Mouse (Mus musculus) bone marrow macrophage, adult 2 months (primary cell): ENCODE measurements around the gene Uts2b. TPM values are rescaled to one million over a fixed set of nuclear protein-coding genes. Genes with fewer than 3 reads are reported as not detected.
"Not testable (repeated sequence)": the region's sequence is repeated elsewhere in the genome, so short reads cannot be mapped to it uniquely, and the experiment has no call there.

Experiments used
- H3K27ac ChIP-seq: 2 replicates; pipeline ENCODE4 v1.5.1; 2012; ENCODE audit warnings: low read depth, low read length; ENCODE audit not compliant: insufficient read depth
- H3K4me1 ChIP-seq: 2 replicates; pipeline ENCODE4 v1.6.1; 2012; ENCODE audit warnings: low read length; ENCODE audit not compliant: control insufficient read depth, insufficient read depth
- H3K4me3 ChIP-seq: 2 replicates; pipeline ENCODE4 v1.5.1; 2012; ENCODE audit warnings: mild to moderate bottlenecking, low read length, moderate library complexity; ENCODE audit not compliant: insufficient read depth
- CTCF ChIP-seq: IDR thresholded peaks from 2 replicates; pipeline ENCODE4 v1.5.1; 2012; ENCODE audit warnings: low read depth, mild to moderate bottlenecking, low read length, moderate library complexity
- POLR2A ChIP-seq: IDR thresholded peaks from 2 replicates; pipeline ENCODE4 v1.6.1; 2012; ENCODE audit warnings: mild to moderate bottlenecking, low read depth, low read length, borderline replicate concordance
- polyA plus RNA-seq: library from polyadenylated mRNA; stranded (reverse); fragments of >200 nt; gene quantifications from 2 replicates; pipeline ENCODE4 v1.2.4, GENCODE M21; 2012; ENCODE audit not compliant: missing spikeins, insufficient read depth, insufficient read length

Uts2b gene
- polyA plus RNA-seq, 1 experiment, result not detected

DNA sequence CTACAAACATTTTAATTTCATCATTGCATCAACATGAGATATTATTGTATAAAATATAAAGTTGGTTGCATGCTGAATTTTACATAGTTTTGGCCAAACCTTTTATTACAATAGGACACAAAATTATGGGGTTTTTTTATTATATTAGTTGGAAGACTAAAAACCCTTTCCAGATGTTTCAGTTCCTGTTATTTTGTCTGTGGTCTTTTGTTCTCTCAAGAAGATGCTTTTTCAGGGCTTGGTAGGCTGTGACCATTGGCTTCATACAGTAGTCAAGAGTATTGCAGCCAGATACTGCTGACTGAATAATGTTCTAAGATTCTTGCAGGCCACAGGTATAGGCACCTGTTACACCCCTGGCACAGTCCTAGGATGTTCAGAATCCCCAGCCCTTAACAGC, 48.0 kb downstream of the Uts2b start:
- Histone ChIP-seq H3K4me1 (peaks cover 2% of the 10 kb centered on the region; the same call in 1 of the 2 replicates), H3K27ac (no peak overlapping the region), H3K4me3 (no peak overlapping the region)
- TF ChIP-seq CTCF (no peak), POLR2A (no peak)

DNA sequence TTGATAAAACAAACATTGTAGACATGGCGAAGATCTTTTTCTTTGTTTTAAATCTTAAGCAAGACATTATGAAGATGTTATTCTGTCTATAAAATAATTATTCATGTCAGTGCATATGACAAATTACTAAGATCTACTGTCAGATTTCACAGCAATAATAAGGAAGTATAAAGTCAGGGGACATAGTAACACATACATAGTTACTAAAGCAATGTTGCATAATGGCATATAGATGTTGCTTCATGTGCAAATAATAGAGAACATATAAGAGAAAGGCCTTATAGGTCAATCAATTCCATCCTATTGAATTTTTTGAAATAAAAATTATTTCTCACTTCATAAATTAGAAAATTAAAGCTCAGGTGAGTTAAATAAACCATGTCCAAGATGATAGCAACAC, 50.9 kb downstream of the Uts2b start:
- Histone ChIP-seq H3K27ac (no peak overlapping the region), H3K4me3 (no peak overlapping the region), H3K4me1 (peaks cover 2% of the 10 kb centered on the region; the same call in 1 of the 2 replicates)
- no peak for TF ChIP-seq POLR2A
- TF ChIP-seq CTCF, result no peak

DNA sequence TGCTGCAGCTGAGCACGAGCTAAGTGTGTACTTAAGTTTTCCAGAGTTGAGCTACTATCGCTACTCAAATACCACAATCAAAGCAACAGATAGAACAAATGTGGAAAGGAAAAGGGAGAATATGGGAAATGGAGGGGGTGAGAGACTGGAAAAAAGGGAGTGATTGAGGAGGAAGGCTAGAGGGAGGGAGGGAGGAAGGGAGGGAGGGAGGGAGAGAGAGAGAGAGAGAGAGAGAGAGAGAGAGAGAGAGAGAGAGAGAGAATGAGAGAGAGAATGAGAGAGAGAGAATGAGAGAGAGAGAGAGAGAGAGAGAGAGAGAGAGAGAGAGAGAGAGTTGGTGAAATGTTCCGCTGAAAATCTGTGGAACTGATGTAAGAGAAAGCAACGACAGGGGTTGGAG, 62.9 kb downstream of the Uts2b start, which contains the start of gene Ostn:
TSS of gene Ostn (plus strand) at position 301 of the 400 bp plus-strand sequence.
- not testable (repeated sequence) for H3K27ac ChIP-seq, H3K4me3 ChIP-seq, H3K4me1 ChIP-seq

Other genes starting within 250 kb of the Uts2b start
- not detected in 2 replicates for gene Ostn, start 62.8 kb downstream of the Uts2b start, polyA plus RNA-seq
- gene Ccdc50, start 18.6 kb upstream of the Uts2b start, polyA plus RNA-seq, result 113 and 126 TPM in 2 replicates